Mouse (Mus musculus): ENCODE measurements around the gene Gm3164. TPM values are rescaled to one million over a fixed set of nuclear protein-coding genes. Genes with fewer than 3 reads are reported as not detected.
"Not testable (repeated sequence)": the region's sequence is repeated elsewhere in the genome, so short reads cannot be mapped to it uniquely, and the experiment has no call there.

Gm3164 gene
- not detected in 2 replicates for polyA plus RNA-seq (2011; ENCODE audit: insufficient read length, low read depth, missing spikeins)

GRCm38 (mm10) chr14:4414965-4415835 lies at the start of gene Gm3164:
Gm3164 (plus strand) TSS chr14:4415448.
- not testable (repeated sequence) for H3K4me3 ChIP-seq (ENCODE audit: insufficient read depth, low read length); H3K27ac ChIP-seq (ENCODE audit: insufficient read depth, low read length); H3K4me1 ChIP-seq (ENCODE audit: control insufficient read depth, insufficient read depth, low read length)

GRCm38 (mm10) chr14:4368991-4369390 lies 46.3 kb upstream of the Gm3164 start:
- not testable (repeated sequence) for H3K4me3 ChIP-seq (ENCODE audit: insufficient read depth, low read length); H3K4me1 ChIP-seq (ENCODE audit: control insufficient read depth, insufficient read depth, low read length); H3K27ac ChIP-seq (ENCODE audit: insufficient read depth, low read length)

GRCm38 (mm10) chr14:4369691-4370090 lies 45.6 kb upstream of the Gm3164 start:
- H3K4me1 ChIP-seq (ENCODE audit: control insufficient read depth, insufficient read depth, low read length) = not testable (repeated sequence)

GRCm38 (mm10) chr14:4377871-4378270 lies 37.4 kb upstream of the Gm3164 start:
- H3K4me3 ChIP-seq (ENCODE audit: insufficient read depth, low read length); H3K4me1 ChIP-seq (ENCODE audit: control insufficient read depth, insufficient read depth, low read length); H3K27ac ChIP-seq (ENCODE audit: insufficient read depth, low read length): not testable (repeated sequence)

More at GRCm38 (mm10) chr14:4369691-4370090, 45.6 kb upstream of the Gm3164 start:
- H3K27ac ChIP-seq (ENCODE audit: insufficient read depth, low read length); H3K4me3 ChIP-seq (ENCODE audit: insufficient read depth, low read length): not testable (repeated sequence)

GRCm38 (mm10) chr14:4385606-4386005 lies 29.6 kb upstream of the Gm3164 start:
- not testable (repeated sequence) for H3K27ac ChIP-seq (ENCODE audit: insufficient read depth, low read length); H3K4me3 ChIP-seq (ENCODE audit: insufficient read depth, low read length); H3K4me1 ChIP-seq (ENCODE audit: control insufficient read depth, insufficient read depth, low read length)

GRCm38 (mm10) chr14:4392841-4393530 lies 22.3 kb upstream of the Gm3164 start:
- not testable (repeated sequence) for H3K4me1 ChIP-seq (ENCODE audit: control insufficient read depth, insufficient read depth, low read length); H3K27ac ChIP-seq (ENCODE audit: insufficient read depth, low read length)

GRCm38 (mm10) chr14:4397226-4397625 lies 18.0 kb upstream of the Gm3164 start, which contains the start of gene Gm3159:
Gm3159 (plus strand) TSS chr14:4397526.
- H3K4me3 ChIP-seq (ENCODE audit: insufficient read depth, low read length); H3K27ac ChIP-seq (ENCODE audit: insufficient read depth, low read length); H3K4me1 ChIP-seq (ENCODE audit: control insufficient read depth, insufficient read depth, low read length): not testable (repeated sequence)

More at GRCm38 (mm10) chr14:4392841-4393530, 22.3 kb upstream of the Gm3164 start:
- not testable (repeated sequence) for H3K4me3 ChIP-seq (ENCODE audit: insufficient read depth, low read length)

- not testable (repeated sequence) for H3K4me1 ChIP-seq (ENCODE audit: control insufficient read depth, insufficient read depth, low read length); H3K27ac ChIP-seq (ENCODE audit: insufficient read depth, low read length); H3K4me3 ChIP-seq (ENCODE audit: insufficient read depth, low read length)
These were observed 16.6 kb upstream of the Gm3164 start for GRCm38 (mm10) chr14:4398624-4399023.

GRCm38 (mm10) chr14:4400115-4400789 lies 15.0 kb upstream of the Gm3164 start:
- H3K4me3 ChIP-seq (ENCODE audit: insufficient read depth, low read length); H3K27ac ChIP-seq (ENCODE audit: insufficient read depth, low read length); H3K4me1 ChIP-seq (ENCODE audit: control insufficient read depth, insufficient read depth, low read length): not testable (repeated sequence)

GRCm38 (mm10) chr14:4401245-4401644 lies 14.0 kb upstream of the Gm3164 start:
- H3K4me3 ChIP-seq (ENCODE audit: insufficient read depth, low read length) = not testable (repeated sequence)

GRCm38 (mm10) chr14:4403840-4404239 lies 11.4 kb upstream of the Gm3164 start:
- H3K4me1 ChIP-seq (ENCODE audit: control insufficient read depth, insufficient read depth, low read length); H3K4me3 ChIP-seq (ENCODE audit: insufficient read depth, low read length); H3K27ac ChIP-seq (ENCODE audit: insufficient read depth, low read length): not testable (repeated sequence)

More at GRCm38 (mm10) chr14:4401245-4401644, 14.0 kb upstream of the Gm3164 start:
- H3K4me1 ChIP-seq (ENCODE audit: control insufficient read depth, insufficient read depth, low read length); H3K27ac ChIP-seq (ENCODE audit: insufficient read depth, low read length): not testable (repeated sequence)

- H3K4me1 ChIP-seq (ENCODE audit: control insufficient read depth, insufficient read depth, low read length); H3K4me3 ChIP-seq (ENCODE audit: insufficient read depth, low read length); H3K27ac ChIP-seq (ENCODE audit: insufficient read depth, low read length): not testable (repeated sequence)
These were observed 5.3 kb upstream of the Gm3164 start for GRCm38 (mm10) chr14:4409939-4410338.

- not testable (repeated sequence) for H3K4me1 ChIP-seq (ENCODE audit: control insufficient read depth, insufficient read depth, low read length); H3K4me3 ChIP-seq (ENCODE audit: insufficient read depth, low read length); H3K27ac ChIP-seq (ENCODE audit: insufficient read depth, low read length)
These were observed 15.4 kb downstream of the Gm3164 start, which contains the start of gene Gm3173 for GRCm38 (mm10) chr14:4430692-4431091. Gm3173 (plus strand) TSS chr14:4430992.

- H3K4me3 ChIP-seq (ENCODE audit: insufficient read depth, low read length); H3K27ac ChIP-seq (ENCODE audit: insufficient read depth, low read length); H3K4me1 ChIP-seq (ENCODE audit: control insufficient read depth, insufficient read depth, low read length): not testable (repeated sequence)
These were observed 66.2 kb downstream of the Gm3164 start, which contains the start of gene Gm3182 for GRCm38 (mm10) chr14:4481445-4481844. Gm3182 (plus strand) TSS chr14:4481745.
